Mouse (Mus musculus): ENCODE data around the gene Gm10643. TPM values are rescaled to one million over a fixed set of nuclear protein-coding genes. Genes with fewer than 3 reads are reported as not detected.

Gm10643 gene
- polyA plus RNA-seq (2012; rRNA removed), result 2.0 and 2.1 TPM in 2 replicates

GRCm38 (mm10) chr8:84065037-84065436, at the start of gene Gm10643:
Gene Gm10643 (minus strand): TSS chr8:84065137.
- Histone ChIP-seq H3K27ac (ENCODE audit: insufficient read depth, low read length) (peak within 1 kb of the TSS; percentile 56), H3K27me3 (ENCODE audit: control insufficient read depth, insufficient read depth, low read length) (no peaks in the 10 kb centered on the region), H3K4me1 (ENCODE audit: control insufficient read depth, insufficient read depth, low read length) (peaks cover 13% of the 10 kb centered on the region), H3K4me3 (replicated peaks; ENCODE audit: insufficient read depth, low read depth, low read length) (peak within 1 kb of the TSS; percentile 80)
- DNase-seq, result no peak
- WGBS, result 100% methylated on average over 1 of the region's 1 CpGs
- no peak for TF ChIP-seq CTCF (IDR thresholded peaks at IDR 0.05; ENCODE audit: borderline replicate concordance, insufficient read depth, low read depth, low read length)
- no peak for TF ChIP-seq POLR2A (IDR thresholded peaks at IDR 0.05; ENCODE audit: borderline replicate concordance, insufficient read depth, low read length)

GRCm38 (mm10) chr8:84106216-84107040, 41.5 kb upstream of the Gm10643 start:
- TF ChIP-seq CTCF (IDR thresholded peaks at IDR 0.05; ENCODE audit: borderline replicate concordance, insufficient read depth, low read depth, low read length), result no peak
- TF ChIP-seq POLR2A (IDR thresholded peaks at IDR 0.05; ENCODE audit: borderline replicate concordance, insufficient read depth, low read length), result no peak
- 95% methylated on average over 6 of the region's 6 CpGs for WGBS

GRCm38 (mm10) chr8:84105676-84106075, 40.7 kb upstream of the Gm10643 start:
- Histone ChIP-seq H3K27me3 (ENCODE audit: control insufficient read depth, insufficient read depth, low read length) (no peaks in the 10 kb centered on the region), H3K4me3 (replicated peaks; ENCODE audit: insufficient read depth, low read depth, low read length) (no peak overlapping the region), H3K27ac (ENCODE audit: insufficient read depth, low read length) (no peak overlapping the region), H3K4me1 (ENCODE audit: control insufficient read depth, insufficient read depth, low read length) (peaks cover 21% of the 10 kb centered on the region)
- no peak for DNase-seq
- no peak for TF ChIP-seq CTCF (IDR thresholded peaks at IDR 0.05; ENCODE audit: borderline replicate concordance, insufficient read depth, low read depth, low read length)
- TF ChIP-seq POLR2A (IDR thresholded peaks at IDR 0.05; ENCODE audit: borderline replicate concordance, insufficient read depth, low read length), result no peak
- 84% methylated on average over 2 of the region's 2 CpGs for WGBS

More at GRCm38 (mm10) chr8:84106216-84107040, 41.5 kb upstream of the Gm10643 start:
- peaks cover 18% of the 10 kb centered on the region for H3K4me1 ChIP-seq (ENCODE audit: control insufficient read depth, insufficient read depth, low read length)
- no peak overlapping the region for H3K4me3 ChIP-seq (replicated peaks; ENCODE audit: insufficient read depth, low read depth, low read length)
- no peak overlapping the region for H3K27ac ChIP-seq (ENCODE audit: insufficient read depth, low read length)
- DNase-seq, result no peak
- no peaks in the 10 kb centered on the region for H3K27me3 ChIP-seq (ENCODE audit: control insufficient read depth, insufficient read depth, low read length)

DNA sequence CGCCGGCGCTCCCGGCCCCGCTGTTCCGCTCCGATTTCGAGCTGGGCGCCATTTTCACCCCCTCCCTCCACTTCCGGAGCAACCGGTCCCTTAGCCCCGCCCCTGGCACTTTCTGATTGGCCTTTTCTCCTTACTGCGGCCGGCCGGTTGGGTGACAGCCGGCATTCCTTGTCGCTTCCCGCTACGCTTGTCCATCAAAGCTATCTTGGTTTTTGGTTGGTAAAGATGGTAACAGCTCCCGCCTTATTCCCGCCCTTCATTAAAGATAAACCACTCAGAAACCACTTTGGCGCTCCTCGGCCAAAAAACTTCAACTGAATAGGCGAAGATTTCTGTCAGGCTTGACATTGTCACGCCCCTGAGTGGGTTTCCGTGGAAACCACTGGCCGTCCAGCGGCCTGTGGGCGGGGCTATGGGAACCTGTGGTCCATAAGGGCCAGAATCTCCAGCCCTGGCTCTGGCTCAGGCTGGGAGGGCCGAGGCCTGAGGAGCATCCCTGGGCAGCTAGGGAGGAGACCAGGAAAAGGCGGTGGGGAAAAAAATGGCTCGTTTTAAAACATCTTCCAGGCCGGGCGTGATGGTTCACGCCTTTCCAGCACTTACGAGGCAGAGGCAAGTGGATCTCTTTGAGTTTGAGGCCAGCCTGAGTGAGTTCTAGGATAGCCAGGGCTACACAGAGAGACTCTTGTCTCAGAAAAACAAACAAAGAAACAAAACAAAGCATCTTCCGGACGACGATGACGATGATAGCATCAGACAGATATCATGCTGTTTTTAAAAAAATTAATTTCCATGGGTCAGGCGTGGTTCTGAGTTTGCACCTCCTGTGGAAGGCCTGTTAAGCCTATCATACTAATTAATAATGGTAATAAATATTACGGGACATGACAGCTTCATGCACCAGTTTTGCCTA, 40.0 kb upstream of the Gm10643 start, which contains the start of gene Dcaf15:
Dcaf15 (minus strand) TSS at position 72 of the 913 bp plus-strand sequence.
- H3K4me1 ChIP-seq (ENCODE audit: control insufficient read depth, insufficient read depth, low read length), result peaks cover 21% of the 10 kb centered on the region
- peak; percentile 70; the same call in 1 of the 2 replicates for TF ChIP-seq POLR2A (IDR thresholded peaks at IDR 0.05; ENCODE audit: borderline replicate concordance, insufficient read depth, low read length)
- TF ChIP-seq CTCF (IDR thresholded peaks at IDR 0.05; ENCODE audit: borderline replicate concordance, insufficient read depth, low read depth, low read length), result no peak
- peak within 1 kb of the TSS; percentile 90 for H3K4me3 ChIP-seq (replicated peaks; ENCODE audit: insufficient read depth, low read depth, low read length)
- 3% methylated on average over 42 of the region's 42 CpGs for WGBS
- H3K27me3 ChIP-seq (ENCODE audit: control insufficient read depth, insufficient read depth, low read length), result no peaks in the 10 kb centered on the region
- DNase-seq, result peak; percentile 98 to 99
- H3K27ac ChIP-seq (ENCODE audit: insufficient read depth, low read length), result peak within 1 kb of the TSS; percentile 42

GRCm38 (mm10) chr8:84104221-84104620, 39.3 kb upstream of the Gm10643 start:
- 1% methylated on average over 25 of the region's 29 CpGs for WGBS
- peaks cover 21% of the 10 kb centered on the region for H3K4me1 ChIP-seq (ENCODE audit: control insufficient read depth, insufficient read depth, low read length)
- peak in 1 of 2 experiments; percentile 68 for DNase-seq
- no peaks in the 10 kb centered on the region for H3K27me3 ChIP-seq (ENCODE audit: control insufficient read depth, insufficient read depth, low read length)
- no peak for TF ChIP-seq CTCF (IDR thresholded peaks at IDR 0.05; ENCODE audit: borderline replicate concordance, insufficient read depth, low read depth, low read length)
- TF ChIP-seq POLR2A (IDR thresholded peaks at IDR 0.05; ENCODE audit: borderline replicate concordance, insufficient read depth, low read length), result no peak
- peak overlapping the region; percentile 37; the same call in 1 of the 2 replicates for H3K27ac ChIP-seq (ENCODE audit: insufficient read depth, low read length)
- H3K4me3 ChIP-seq (replicated peaks; ENCODE audit: insufficient read depth, low read depth, low read length), result peak overlapping the region; percentile 90

DNA sequence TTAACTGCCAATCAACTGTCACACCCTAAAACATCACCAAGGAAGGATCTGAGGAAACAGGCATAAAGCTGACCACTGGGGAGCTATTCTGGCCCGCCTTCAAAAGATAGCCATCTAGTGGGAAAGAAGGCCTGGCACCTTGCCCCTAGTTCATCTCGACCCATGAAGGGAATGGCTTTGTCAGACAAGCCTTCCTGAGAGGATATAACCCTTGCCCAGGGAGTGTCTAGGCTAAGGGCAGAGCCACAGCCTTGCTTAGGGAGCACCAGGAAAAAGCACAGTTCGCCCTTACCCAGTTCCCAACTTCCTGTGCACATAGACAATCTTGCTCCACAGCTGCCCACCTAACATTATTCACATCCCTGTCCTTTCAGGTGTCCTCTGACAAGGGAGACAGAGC, 38.7 kb upstream of the Gm10643 start:
- peak in 1 of 2 experiments; percentile 44 for DNase-seq
- Histone ChIP-seq H3K4me3 (replicated peaks; ENCODE audit: insufficient read depth, low read depth, low read length) (peak overlapping the region; percentile 90), H3K27me3 (ENCODE audit: control insufficient read depth, insufficient read depth, low read length) (no peaks in the 10 kb centered on the region), H3K27ac (ENCODE audit: insufficient read depth, low read length) (0 out of 2 replicates have a peak overlapping the region, but pooled peaks have one; percentile 37), H3K4me1 (ENCODE audit: control insufficient read depth, insufficient read depth, low read length) (peaks cover 21% of the 10 kb centered on the region)
- WGBS, result 13% methylated on average over 3 of the region's 3 CpGs
- no peak for TF ChIP-seq POLR2A (IDR thresholded peaks at IDR 0.05; ENCODE audit: borderline replicate concordance, insufficient read depth, low read length)
- no peak for TF ChIP-seq CTCF (IDR thresholded peaks at IDR 0.05; ENCODE audit: borderline replicate concordance, insufficient read depth, low read depth, low read length)

DNA sequence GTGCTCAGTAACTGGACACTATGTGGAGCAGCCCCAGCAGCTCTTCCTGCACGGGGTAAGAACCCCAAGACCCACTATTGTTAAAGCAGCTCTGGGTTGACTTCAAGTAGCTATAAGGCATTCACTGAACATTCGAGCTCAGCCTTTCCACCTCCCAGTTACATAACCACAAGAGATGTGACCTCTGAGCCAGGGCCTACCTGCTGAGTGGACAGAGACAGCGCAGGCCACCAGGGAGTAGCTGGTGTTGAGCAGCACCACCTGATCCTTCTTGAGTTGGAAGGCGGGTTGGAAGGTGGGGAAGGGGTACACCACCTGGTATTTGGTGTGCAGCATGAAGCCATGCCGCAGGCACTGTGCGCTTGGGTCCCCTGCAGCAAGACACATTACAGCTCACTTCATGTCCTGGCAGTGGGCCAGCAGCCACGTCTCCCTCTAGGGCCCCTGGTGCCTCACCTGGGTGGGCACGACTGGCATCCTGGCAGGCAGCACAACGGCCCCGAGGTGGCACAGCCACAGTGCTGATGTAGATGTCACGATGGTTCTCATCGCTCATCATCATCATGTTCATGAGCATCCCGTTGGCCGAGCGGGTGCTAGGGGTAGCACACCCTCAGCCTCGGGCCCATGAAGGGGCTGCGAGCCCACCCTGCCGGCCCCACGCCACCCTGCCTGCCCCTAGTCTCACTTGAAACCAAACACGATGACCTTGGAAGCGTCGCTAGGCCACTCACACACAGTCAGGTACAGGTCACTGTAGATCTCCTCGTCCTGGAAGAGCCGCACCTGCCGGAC, 36.7 kb upstream of the Gm10643 start:
- H3K4me1 ChIP-seq (ENCODE audit: control insufficient read depth, insufficient read depth, low read length), result peaks cover 21% of the 10 kb centered on the region
- no peaks in the 10 kb centered on the region for H3K27me3 ChIP-seq (ENCODE audit: control insufficient read depth, insufficient read depth, low read length)
- TF ChIP-seq CTCF (IDR thresholded peaks at IDR 0.05; ENCODE audit: borderline replicate concordance, insufficient read depth, low read depth, low read length) (no peak), POLR2A (IDR thresholded peaks at IDR 0.05; ENCODE audit: borderline replicate concordance, insufficient read depth, low read length) (no peak)
- no peak for DNase-seq
- H3K4me3 ChIP-seq (replicated peaks; ENCODE audit: insufficient read depth, low read depth, low read length), result no peak overlapping the region
- 75% methylated on average over 25 of the region's 25 CpGs for WGBS
- H3K27ac ChIP-seq (ENCODE audit: insufficient read depth, low read length), result no peak overlapping the region
